In genomic region chr13:57626434-57626833, GRCm38 (mm10) we compare ENCODE assay signal across 19 mouse cellular contexts.
DNase-seq lines count a peak whose midpoint lies in the region; ATAC-seq lines count a peak whose summit lies in the region.
"Had no signal": no experiment of that assay in that cellular context is flagged by ENCODE, and none has a peak within 500 bp of the region (broad histone marks: within the 10 kb centered on the region; RNA-seq: fewer than 3 reads in every experiment).

No protein-coding gene starts in this region.

- no peak overlapping the region for H3K4me2 ChIP-seq in forebrain, embryonic 14.5 days (ENCODE audit: low read length)
- no peak overlapping the region for H3K4me2 ChIP-seq in forebrain, embryonic 11.5 days (ENCODE audit: low read depth, low read length, severe bottlenecking)
- H3K4me2 ChIP-seq: liver, embryonic 13.5 days had no signal

- 0 out of 2 replicates have a peak, but pooled peaks have one; percentile 32 for ATAC-seq in forebrain, embryonic 14.5 days
- ATAC-seq in forebrain, embryonic 11.5 days (replicated peaks; ENCODE audit: low FRiP score): no peak
- ATAC-seq: lung, postnatal 0 days had no signal

- H3K4me1 ChIP-seq in forebrain, embryonic 14.5 days (ENCODE audit: control insufficient read depth, insufficient read depth, low read length): no peaks in the 10 kb centered on the region
- H3K4me1 ChIP-seq in forebrain, embryonic 11.5 days (replicated peaks; ENCODE audit: control insufficient read depth, insufficient read depth, low read length): no peaks in the 10 kb centered on the region

- no peaks in the 10 kb centered on the region for H3K36me3 ChIP-seq in forebrain, embryonic 14.5 days (ENCODE audit: control insufficient read depth, insufficient read depth, low read length)
- no peaks in the 10 kb centered on the region for H3K36me3 ChIP-seq in forebrain, embryonic 11.5 days (ENCODE audit: control insufficient read depth, insufficient read depth, low read length)
- H3K36me3 ChIP-seq: liver, embryonic 13.5 days had no signal

- H3K9me3 ChIP-seq in forebrain, embryonic 14.5 days (replicated peaks; ENCODE audit: control insufficient read depth, low read length): 0 out of 2 replicates have a peak, but pooled peaks cover 11% of the 10 kb centered on the region
- H3K9me3 ChIP-seq in forebrain, embryonic 11.5 days (ENCODE audit: control insufficient read depth, low read length): no peaks in the 10 kb centered on the region
- H3K9me3 ChIP-seq: liver, embryonic 13.5 days had no signal

- H3K27me3 ChIP-seq in forebrain, embryonic 14.5 days (replicated peaks; ENCODE audit: control insufficient read depth, insufficient read depth, low read length): no peaks in the 10 kb centered on the region
- no peaks in the 10 kb centered on the region for H3K27me3 ChIP-seq in forebrain, embryonic 11.5 days (ENCODE audit: control insufficient read depth, insufficient read depth, low read length)
- H3K27me3 ChIP-seq: liver, embryonic 13.5 days had no signal

- H3K9ac ChIP-seq in forebrain, embryonic 14.5 days (ENCODE audit: low read length): no peak overlapping the region
- no peak overlapping the region for H3K9ac ChIP-seq in forebrain, embryonic 11.5 days (ENCODE audit: low read length)
- H3K9ac ChIP-seq: liver, embryonic 13.5 days had no signal

- H3K27ac ChIP-seq in forebrain, embryonic 14.5 days (ENCODE audit: low read depth, low read length): no peak overlapping the region
- no peak overlapping the region for H3K27ac ChIP-seq in forebrain, embryonic 11.5 days (ENCODE audit: low read depth, low read length)
- H3K27ac ChIP-seq: layer of hippocampus, adult 2 months had no signal

- 68% methylated on average over 9 of the region's 9 CpGs for WGBS in forebrain, embryonic 14.5 days
- 91% methylated on average over 9 of the region's 9 CpGs for WGBS in forebrain, embryonic 11.5 days

- no peak overlapping the region for H3K4me3 ChIP-seq in forebrain, embryonic 14.5 days (ENCODE audit: low read depth, low read length)
- no peak overlapping the region for H3K4me3 ChIP-seq in forebrain, embryonic 11.5 days (ENCODE audit: low read depth, low read length)
- H3K4me3 ChIP-seq: layer of hippocampus, adult 2 months; liver, embryonic 13.5 days had no signal

- peak; percentile 55 for DNase-seq in forebrain, embryonic 14.5 days (ENCODE audit: low spot score)
- DNase-seq in forebrain, embryonic 11.5 days (ENCODE audit: low spot score): no peak
- DNase-seq in lung, postnatal 10 days: peak; percentile 8
- DNase-seq in lung, adult 18-20 months: no peak
- peak; percentile 26 for DNase-seq in adrenal gland, postnatal 14 days
- peak; percentile 61 for DNase-seq in brain, adult 2 months (ENCODE audit: low read depth, low spot score)
- no peak for DNase-seq in thymus, adult 18-20 months
- DNase-seq: B cell, adult 2 months; cerebellum, adult 18-20 months; cerebellum, postnatal 25 days; embryo, embryonic 11 days; kidney, adult 8-10 months; kidney, postnatal 14 days; left cerebral cortex, postnatal 4 days; liver, embryonic 13.5 days; right cerebral cortex, postnatal 25 days; thymus, adult 2 months had no signal

Comparison
In these comparisons a context has a peak if more than half of its experiments do, and no peak if none do; other contexts are left out.
1. DNase-seq: peak in forebrain, embryonic 14.5 days (single experiment), lung, postnatal 10 days (single experiment), adrenal gland, postnatal 14 days (single experiment) and brain, adult 2 months (single experiment); none in forebrain, embryonic 11.5 days (single experiment), lung, adult 18-20 months (0 of 2) and thymus, adult 18-20 months (0 of 2).